Mouse (Mus musculus): ENCODE data around the gene Tspan31. TPM values are rescaled to one million over a fixed set of nuclear protein-coding genes. Genes with fewer than 3 reads are reported as not detected.

Tspan31 gene
- polyA plus RNA-seq, 1 experiment from 2014 or later, result 189 TPM

- Histone ChIP-seq H3K27ac (ENCODE audit: low read length) (no peak overlapping the region), H3K36me3 (ENCODE audit: control insufficient read depth, insufficient read depth, low read length) (peaks cover 9% of the 10 kb centered on the region), H3K9ac (ENCODE audit: low read depth, low read length) (no peak overlapping the region), H3K4me3 (ENCODE audit: low read length) (no peak overlapping the region), H3K4me1 (ENCODE audit: control insufficient read depth, insufficient read depth, low read length) (no peaks in the 10 kb centered on the region), H3K4me2 (ENCODE audit: low read depth, low read length) (no peak overlapping the region), H3K9me3 (ENCODE audit: control insufficient read depth, low read length) (no peaks in the 10 kb centered on the region), H3K27me3 (replicated peaks; ENCODE audit: control insufficient read depth, insufficient read depth, low read length) (no peaks in the 10 kb centered on the region)
- no peak for ATAC-seq
- 85% methylated on average over 6 of the region's 6 CpGs for WGBS
Observed at GRCm38 (mm10) chr10:127101151-127101550, 31.1 kb upstream of the Tspan31 start.

- H3K27ac ChIP-seq (ENCODE audit: low read length), result no peak overlapping the region
- ATAC-seq, result no peak
- no peaks in the 10 kb centered on the region for H3K27me3 ChIP-seq (replicated peaks; ENCODE audit: control insufficient read depth, insufficient read depth, low read length)
- no peak overlapping the region for H3K4me2 ChIP-seq (ENCODE audit: low read depth, low read length)
- WGBS, result 73% methylated on average over 8 of the region's 8 CpGs
- peaks cover 13% of the 10 kb centered on the region for H3K36me3 ChIP-seq (ENCODE audit: control insufficient read depth, insufficient read depth, low read length)
- H3K4me3 ChIP-seq (ENCODE audit: low read length), result no peak overlapping the region
- H3K9ac ChIP-seq (ENCODE audit: low read depth, low read length), result no peak overlapping the region
- no peaks in the 10 kb centered on the region for H3K9me3 ChIP-seq (ENCODE audit: control insufficient read depth, low read length)
- H3K4me1 ChIP-seq (ENCODE audit: control insufficient read depth, insufficient read depth, low read length), result no peaks in the 10 kb centered on the region
Observed at GRCm38 (mm10) chr10:127100414-127100813, 30.4 kb upstream of the Tspan31 start.

GRCm38 (mm10) chr10:127099868-127100267, 29.8 kb upstream of the Tspan31 start:
- no peaks in the 10 kb centered on the region for H3K4me1 ChIP-seq (ENCODE audit: control insufficient read depth, insufficient read depth, low read length)
- H3K4me2 ChIP-seq (ENCODE audit: low read depth, low read length), result no peak overlapping the region
- no peak overlapping the region for H3K27ac ChIP-seq (ENCODE audit: low read length)
- H3K9ac ChIP-seq (ENCODE audit: low read depth, low read length), result no peak overlapping the region
- H3K27me3 ChIP-seq (replicated peaks; ENCODE audit: control insufficient read depth, insufficient read depth, low read length), result no peaks in the 10 kb centered on the region
- peaks cover 13% of the 10 kb centered on the region for H3K36me3 ChIP-seq (ENCODE audit: control insufficient read depth, insufficient read depth, low read length)
- H3K4me3 ChIP-seq (ENCODE audit: low read length), result no peak overlapping the region
- no peaks in the 10 kb centered on the region for H3K9me3 ChIP-seq (ENCODE audit: control insufficient read depth, low read length)
- ATAC-seq, result no peak
- 93% methylated on average over 15 of the region's 15 CpGs for WGBS

DNA sequence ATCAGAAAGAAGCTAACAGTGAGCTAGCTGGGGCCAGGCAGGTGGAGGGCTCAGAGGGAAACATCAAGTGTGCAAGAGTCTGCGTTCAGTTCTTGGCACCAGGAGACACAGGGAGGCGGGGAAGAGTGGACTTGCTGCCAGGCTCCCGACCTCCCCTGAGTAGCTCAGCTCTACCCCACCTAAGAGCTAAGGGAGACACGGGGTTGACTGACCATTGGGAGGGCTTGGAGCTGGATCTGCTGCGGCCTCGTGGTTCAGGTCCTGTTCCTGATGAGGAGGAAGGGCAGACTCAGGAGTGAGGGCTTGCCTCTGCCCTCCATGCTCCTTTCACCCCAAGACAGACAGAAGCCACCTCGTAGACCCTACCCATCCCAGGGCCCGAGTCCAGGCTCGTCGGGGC, 29.1 kb upstream of the Tspan31 start:
- no peaks in the 10 kb centered on the region for H3K27me3 ChIP-seq (replicated peaks; ENCODE audit: control insufficient read depth, insufficient read depth, low read length)
- no peaks in the 10 kb centered on the region for H3K9me3 ChIP-seq (ENCODE audit: control insufficient read depth, low read length)
- no peak overlapping the region for H3K27ac ChIP-seq (ENCODE audit: low read length)
- ATAC-seq, result no peak
- no peak overlapping the region for H3K4me2 ChIP-seq (ENCODE audit: low read depth, low read length)
- WGBS, result 90% methylated on average over 10 of the region's 10 CpGs
- H3K4me3 ChIP-seq (ENCODE audit: low read length), result no peak overlapping the region
- no peak overlapping the region for H3K9ac ChIP-seq (ENCODE audit: low read depth, low read length)
- peaks cover 13% of the 10 kb centered on the region for H3K36me3 ChIP-seq (ENCODE audit: control insufficient read depth, insufficient read depth, low read length)
- H3K4me1 ChIP-seq (ENCODE audit: control insufficient read depth, insufficient read depth, low read length), result no peaks in the 10 kb centered on the region

- 77% methylated on average over 20 of the region's 20 CpGs for WGBS
- ATAC-seq, result no peak
- Histone ChIP-seq H3K4me1 (ENCODE audit: control insufficient read depth, insufficient read depth, low read length) (no peaks in the 10 kb centered on the region), H3K27me3 (replicated peaks; ENCODE audit: control insufficient read depth, insufficient read depth, low read length) (no peaks in the 10 kb centered on the region), H3K9me3 (ENCODE audit: control insufficient read depth, low read length) (no peaks in the 10 kb centered on the region), H3K27ac (ENCODE audit: low read length) (no peak overlapping the region), H3K36me3 (ENCODE audit: control insufficient read depth, insufficient read depth, low read length) (peaks cover 13% of the 10 kb centered on the region), H3K4me2 (ENCODE audit: low read depth, low read length) (no peak overlapping the region), H3K4me3 (ENCODE audit: low read length) (no peak overlapping the region), H3K9ac (ENCODE audit: low read depth, low read length) (no peak overlapping the region)
Observed at GRCm38 (mm10) chr10:127098514-127098913, 28.4 kb upstream of the Tspan31 start.

DNA sequence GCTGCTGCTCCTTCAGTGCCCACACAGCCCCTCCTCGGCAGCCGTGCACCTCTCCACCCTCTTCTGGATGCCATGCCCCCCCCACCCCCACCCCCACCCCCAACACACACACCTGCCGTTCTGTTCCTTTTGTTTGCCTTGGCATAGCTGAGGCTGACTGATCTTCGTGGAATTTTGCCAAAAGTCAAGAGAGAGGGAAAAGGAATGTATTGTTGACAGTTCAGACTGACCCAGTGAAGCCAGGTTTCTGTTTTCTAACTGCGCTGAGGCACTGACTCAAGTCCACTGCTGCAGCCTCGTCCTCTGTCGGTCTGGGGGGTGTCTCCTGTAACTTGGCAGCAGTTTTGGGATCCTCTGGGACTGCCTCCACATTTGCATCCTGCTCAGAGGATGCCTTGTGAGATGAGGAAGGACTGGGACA, 24.3 kb upstream of the Tspan31 start:
- H3K9ac ChIP-seq (ENCODE audit: low read depth, low read length), result no peak overlapping the region
- H3K27ac ChIP-seq (ENCODE audit: low read length), result no peak overlapping the region
- peaks cover 13% of the 10 kb centered on the region for H3K36me3 ChIP-seq (ENCODE audit: control insufficient read depth, insufficient read depth, low read length)
- H3K4me3 ChIP-seq (ENCODE audit: low read length), result no peak overlapping the region
- no peak for ATAC-seq
- no peaks in the 10 kb centered on the region for H3K9me3 ChIP-seq (ENCODE audit: control insufficient read depth, low read length)
- 29% methylated on average over 7 of the region's 7 CpGs for WGBS
- no peak overlapping the region for H3K4me2 ChIP-seq (ENCODE audit: low read depth, low read length)
- peaks cover 5% of the 10 kb centered on the region for H3K4me1 ChIP-seq (ENCODE audit: control insufficient read depth, insufficient read depth, low read length)
- H3K27me3 ChIP-seq (replicated peaks; ENCODE audit: control insufficient read depth, insufficient read depth, low read length), result peaks cover 38% of the 10 kb centered on the region

DNA sequence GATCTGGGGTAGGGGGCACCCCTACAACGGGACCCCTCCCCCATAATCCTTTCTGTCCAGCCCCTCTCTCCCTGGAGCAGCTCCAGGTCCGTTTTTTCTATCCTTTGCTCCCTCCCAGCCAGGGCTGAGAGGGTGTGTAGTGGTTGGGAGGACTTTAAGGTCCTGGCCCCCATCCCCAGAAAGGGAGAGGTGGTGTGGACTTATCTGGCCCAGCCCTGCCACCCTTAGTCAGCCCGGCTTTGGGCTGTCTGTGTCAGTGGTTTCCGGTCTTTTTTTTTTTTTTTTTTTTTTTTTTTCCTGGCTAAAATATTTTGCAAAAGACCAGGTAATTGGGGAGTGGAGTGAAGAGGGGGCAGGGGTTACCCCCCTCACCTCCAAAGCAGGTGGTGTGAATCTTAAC, 22.7 kb upstream of the Tspan31 start:
- H3K27me3 ChIP-seq (replicated peaks; ENCODE audit: control insufficient read depth, insufficient read depth, low read length), result peaks cover 46% of the 10 kb centered on the region
- no peak for ATAC-seq

DNA sequence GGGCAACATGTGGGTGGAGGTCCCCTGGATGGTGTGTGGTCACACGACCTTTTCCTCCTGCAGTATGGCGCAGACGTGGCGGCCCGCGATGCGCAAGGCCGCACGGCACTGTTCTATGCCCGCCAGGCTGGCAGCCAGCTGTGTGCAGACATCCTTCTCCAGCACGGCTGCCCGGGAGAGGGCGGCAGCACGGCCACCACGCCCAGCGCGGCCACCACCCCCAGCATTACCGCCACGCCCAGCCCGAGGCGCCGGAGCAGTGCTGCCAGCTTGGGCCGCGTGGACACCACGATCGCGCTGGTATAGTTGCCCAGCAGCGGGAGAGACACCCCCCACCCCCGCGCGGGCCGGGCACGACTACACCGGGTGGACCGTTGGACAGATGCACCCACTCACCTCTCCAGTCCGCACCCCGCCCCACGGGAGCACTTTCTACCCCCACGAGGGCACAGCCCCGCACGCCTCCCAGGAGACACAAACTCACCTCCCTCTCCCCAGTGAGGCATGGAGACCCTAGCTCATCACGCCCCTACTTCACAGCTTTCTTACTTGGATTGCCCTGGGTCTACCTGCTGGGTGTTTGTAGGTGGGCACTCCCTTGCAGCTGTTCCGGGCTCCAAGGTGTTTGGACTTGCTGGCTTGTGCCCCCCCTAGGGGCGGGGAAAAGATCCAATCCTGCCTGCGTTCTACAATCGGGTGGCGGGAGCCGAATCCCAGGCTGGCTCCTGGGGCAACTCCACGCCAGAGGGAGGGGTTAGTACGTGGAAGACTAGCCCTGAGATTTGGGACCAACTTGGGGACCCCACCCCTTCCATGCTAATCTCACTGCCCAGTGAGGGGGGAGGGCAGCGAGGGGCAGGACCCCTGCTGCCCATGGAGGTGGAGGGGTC, 21.7 kb upstream of the Tspan31 start:
- Histone ChIP-seq H3K4me3 (ENCODE audit: low read length) (peak overlapping the region; percentile 28), H3K27me3 (replicated peaks; ENCODE audit: control insufficient read depth, insufficient read depth, low read length) (peaks cover 49% of the 10 kb centered on the region), H3K9ac (ENCODE audit: low read depth, low read length) (peak overlapping the region; percentile 24; the same call in 1 of the 2 replicates), H3K9me3 (ENCODE audit: control insufficient read depth, low read length) (no peaks in the 10 kb centered on the region), H3K27ac (ENCODE audit: low read length) (no peak overlapping the region), H3K4me1 (ENCODE audit: control insufficient read depth, insufficient read depth, low read length) (peaks cover 5% of the 10 kb centered on the region), H3K4me2 (ENCODE audit: low read depth, low read length) (peak overlapping the region; percentile 46), H3K36me3 (ENCODE audit: control insufficient read depth, insufficient read depth, low read length) (peaks cover 9% of the 10 kb centered on the region)
- ATAC-seq, result peak; percentile 65
- 15% methylated on average over 51 of the region's 51 CpGs for WGBS

More for the DNA sequence above, 22.7 kb upstream of the Tspan31 start:
- WGBS, result 46% methylated on average over 4 of the region's 4 CpGs
- Histone ChIP-seq H3K4me3 (ENCODE audit: low read length) (no peak overlapping the region), H3K9me3 (ENCODE audit: control insufficient read depth, low read length) (no peaks in the 10 kb centered on the region), H3K36me3 (ENCODE audit: control insufficient read depth, insufficient read depth, low read length) (peaks cover 12% of the 10 kb centered on the region), H3K27ac (ENCODE audit: low read length) (no peak overlapping the region), H3K9ac (ENCODE audit: low read depth, low read length) (no peak overlapping the region), H3K4me1 (ENCODE audit: control insufficient read depth, insufficient read depth, low read length) (peaks cover 5% of the 10 kb centered on the region), H3K4me2 (ENCODE audit: low read depth, low read length) (no peak overlapping the region)

DNA sequence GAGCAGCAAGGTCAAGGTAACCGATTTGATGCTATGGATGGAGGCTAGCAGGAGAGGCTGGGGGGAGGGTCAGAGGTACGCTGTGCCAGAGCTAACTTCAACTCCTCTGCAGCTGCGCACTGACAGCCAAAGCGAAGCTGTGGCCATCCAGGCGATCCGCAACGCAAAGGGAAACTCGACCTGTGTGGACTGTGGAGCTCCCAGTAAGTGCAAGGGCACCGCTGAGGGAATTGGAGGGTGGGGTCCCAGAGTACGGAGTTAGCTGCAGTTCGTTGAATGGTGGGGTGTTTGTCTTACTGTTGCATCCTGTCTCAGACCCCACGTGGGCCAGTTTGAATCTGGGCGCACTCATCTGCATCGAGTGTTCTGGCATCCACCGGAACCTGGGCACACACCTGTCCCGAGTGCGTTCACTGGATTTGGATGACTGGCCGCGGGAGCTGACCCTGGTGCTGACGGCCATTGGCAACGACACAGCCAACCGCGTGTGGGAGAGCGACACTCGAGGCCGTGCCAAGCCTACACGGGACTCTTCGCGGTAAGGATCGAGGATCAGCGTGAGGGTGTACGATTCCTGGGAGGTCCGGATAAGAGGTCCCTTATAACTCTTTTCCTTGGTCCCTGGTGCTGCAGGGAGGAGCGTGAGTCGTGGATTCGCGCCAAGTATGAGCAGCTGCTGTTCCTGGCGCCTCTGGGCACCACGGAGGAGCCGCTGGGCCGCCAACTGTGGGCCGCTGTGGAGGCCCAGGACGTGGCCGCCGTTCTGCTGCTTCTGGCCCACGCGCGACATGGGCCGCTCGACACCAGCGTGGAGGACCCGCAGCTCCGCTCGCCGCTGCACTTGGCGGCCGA, 20.7 kb upstream of the Tspan31 start:
- Histone ChIP-seq H3K36me3 (ENCODE audit: control insufficient read depth, insufficient read depth, low read length) (0 out of 2 replicates have a peak, but pooled peaks cover under 1% of the 10 kb centered on the region), H3K4me2 (ENCODE audit: low read depth, low read length) (peak overlapping the region; percentile 46), H3K9ac (ENCODE audit: low read depth, low read length) (peak overlapping the region; percentile 24; the same call in 1 of the 2 replicates), H3K4me3 (ENCODE audit: low read length) (peak overlapping the region; percentile 28), H3K9me3 (ENCODE audit: control insufficient read depth, low read length) (no peaks in the 10 kb centered on the region), H3K27me3 (replicated peaks; ENCODE audit: control insufficient read depth, insufficient read depth, low read length) (peaks cover 49% of the 10 kb centered on the region), H3K4me1 (ENCODE audit: control insufficient read depth, insufficient read depth, low read length) (peaks cover 5% of the 10 kb centered on the region), H3K27ac (ENCODE audit: low read length) (no peak overlapping the region)
- whole genome bisulfite sequencing, result 10% methylated on average over 57 of the region's 57 CpGs
- 0 out of 2 replicates have a peak, but pooled peaks have one; percentile 12 for ATAC-seq
